Mouse (Mus musculus) midbrain, embryonic 10.5 days (tissue): ENCODE measurements around the gene Nop10. TPM values are rescaled to one million over a fixed set of nuclear protein-coding genes. Genes with fewer than 3 reads are reported as not detected.

ENCODE experiments used
- DNase-seq: peaks from one replicate; pipeline ENCODE4 v3.0.0-alpha.2; 2017; ENCODE audit warnings: low spot score
- H3K27ac ChIP-seq: fragments of 300-500 bp; sonication (generic); replicated peaks from 2 replicates; pipeline ENCODE4 v1.5.1; 2016; ENCODE audit warnings: mild to moderate bottlenecking
- H3K27me3 ChIP-seq: fragments of 300-500 bp; sonication (generic); 2 replicates; pipeline ENCODE4 v1.6.1; 2016; ENCODE audit warnings: low read depth, mild to moderate bottlenecking; ENCODE audit not compliant: poor library complexity, severe bottlenecking
- H3K36me3 ChIP-seq: fragments of 300-500 bp; sonication (generic); 2 replicates; pipeline ENCODE4 v1.6.1; 2016; ENCODE audit warnings: mild to moderate bottlenecking, moderate library complexity
- H3K4me1 ChIP-seq: fragments of 300-500 bp; sonication (generic); 2 replicates; pipeline ENCODE4 v1.6.1; 2016
- H3K4me3 ChIP-seq: fragments of 300-500 bp; sonication (generic); 2 replicates; pipeline ENCODE4 v1.5.1; 2016; ENCODE audit warnings: mild to moderate bottlenecking, moderate library complexity
- H3K9me3 ChIP-seq: fragments of 300-500 bp; sonication (generic); replicated peaks from 2 replicates; pipeline ENCODE4 v1.6.1; 2016; ENCODE audit warnings: mild to moderate bottlenecking
- WGBS: fragments of 180-500 bp; shearing (Covaris S2); methylation state at CpG from one replicate; pipeline ENCODE4 v1.1.7; 2016; 5-methylcytosine and 5-hydroxymethylcytosine counted together
- polyA plus RNA-seq: library from polyadenylated mRNA; unstranded; fragments of >200 nt; fragmentation: Nextera tagmentation; extraction: Ambion mirVana; gene quantifications from 2 replicates; pipeline ENCODE4 v1.2.1, GENCODE M21; 2016

Gene Nop10
- polyA plus RNA-seq, 1 experiment from 2014 or later = 211 TPM

- peaks cover 10% of the 10 kb centered on the region for H3K4me1 ChIP-seq
- no peak overlapping the region for H3K4me3 ChIP-seq
- DNase-seq = no peak
- no peak overlapping the region for H3K27ac ChIP-seq
- peaks cover 5% of the 10 kb centered on the region for H3K27me3 ChIP-seq
- 89% methylated on average over 5 of the region's 5 CpGs for WGBS
- H3K36me3 ChIP-seq = peaks cover 27% of the 10 kb centered on the region
- no peaks in the 10 kb centered on the region for H3K9me3 ChIP-seq
These were observed 16.4 kb upstream of the Nop10 start for GRCm38 (mm10) chr2:112245307-112245706.

GRCm38 (mm10) chr2:112246193-112246592 lies 15.5 kb upstream of the Nop10 start:
- Histone ChIP-seq H3K9me3 (no peaks in the 10 kb centered on the region), H3K4me3 (no peak overlapping the region), H3K36me3 (peaks cover 27% of the 10 kb centered on the region), H3K27ac (no peak overlapping the region), H3K27me3 (peaks cover 2% of the 10 kb centered on the region), H3K4me1 (peaks cover 1% of the 10 kb centered on the region)
- no peak for DNase-seq
- 92% methylated on average over 6 of the region's 6 CpGs for WGBS

- 86% methylated on average over 10 of the region's 10 CpGs for WGBS
- no peaks in the 10 kb centered on the region for H3K9me3 ChIP-seq
These were observed 14.4 kb upstream of the Nop10 start for GRCm38 (mm10) chr2:112247323-112247722.

GRCm38 (mm10) chr2:112249780-112250453 lies 11.8 kb upstream of the Nop10 start:
- Histone ChIP-seq H3K4me1 (no peaks in the 10 kb centered on the region), H3K27me3 (no peaks in the 10 kb centered on the region), H3K4me3 (no peak overlapping the region), H3K27ac (no peak overlapping the region), H3K9me3 (no peaks in the 10 kb centered on the region), H3K36me3 (peaks cover 14% of the 10 kb centered on the region)
- no peak for DNase-seq
- WGBS = 92% methylated on average over 10 of the region's 10 CpGs

More at GRCm38 (mm10) chr2:112247323-112247722, 14.4 kb upstream of the Nop10 start:
- Histone ChIP-seq H3K27me3 (no peaks in the 10 kb centered on the region), H3K36me3 (peaks cover 27% of the 10 kb centered on the region), H3K4me1 (no peaks in the 10 kb centered on the region), H3K27ac (no peak overlapping the region), H3K4me3 (no peak overlapping the region)
- DNase-seq = no peak

- 75% methylated on average over 7 of the region's 7 CpGs for WGBS
- H3K36me3 ChIP-seq = no peaks in the 10 kb centered on the region
- no peak overlapping the region for H3K27ac ChIP-seq
- no peaks in the 10 kb centered on the region for H3K27me3 ChIP-seq
- no peaks in the 10 kb centered on the region for H3K9me3 ChIP-seq
- no peak overlapping the region for H3K4me3 ChIP-seq
- DNase-seq = no peak
- H3K4me1 ChIP-seq = no peaks in the 10 kb centered on the region
These were observed 6.8 kb upstream of the Nop10 start for GRCm38 (mm10) chr2:112254675-112255515.

- no peaks in the 10 kb centered on the region for H3K27me3 ChIP-seq
- no peaks in the 10 kb centered on the region for H3K36me3 ChIP-seq
- H3K9me3 ChIP-seq = no peaks in the 10 kb centered on the region
- no peak for DNase-seq
- peaks cover 14% of the 10 kb centered on the region for H3K4me1 ChIP-seq
- no peak within 1 kb of the TSS for H3K27ac ChIP-seq
- 75% methylated on average over 10 of the region's 10 CpGs for WGBS
- H3K4me3 ChIP-seq = no peak within 1 kb of the TSS
These were observed 2.3 kb upstream of the Nop10 start, which contains the start of gene Nutm1 for GRCm38 (mm10) chr2:112259241-112259962. Gene Nutm1 (minus strand): TSS chr2:112259291.

- H3K27ac ChIP-seq = peak overlapping the region; percentile 83
- no peaks in the 10 kb centered on the region for H3K9me3 ChIP-seq
- WGBS = 41% methylated on average over 4 of the region's 4 CpGs
- no peak for DNase-seq
- peaks cover 41% of the 10 kb centered on the region for H3K4me1 ChIP-seq
- H3K36me3 ChIP-seq = no peaks in the 10 kb centered on the region
- H3K4me3 ChIP-seq = peak overlapping the region; percentile 68
- H3K27me3 ChIP-seq = no peaks in the 10 kb centered on the region
These were observed 1.1 kb downstream of the Nop10 start for GRCm38 (mm10) chr2:112262779-112263295.

GRCm38 (mm10) chr2:112264364-112264763 lies 2.6 kb downstream of the Nop10 start:
- Histone ChIP-seq H3K27ac (no peak overlapping the region), H3K9me3 (no peaks in the 10 kb centered on the region), H3K27me3 (no peaks in the 10 kb centered on the region), H3K4me1 (peaks cover 43% of the 10 kb centered on the region), H3K36me3 (no peaks in the 10 kb centered on the region), H3K4me3 (no peak overlapping the region)
- no peak for DNase-seq
- 80% methylated on average over 4 of the region's 4 CpGs for WGBS

- Histone ChIP-seq H3K27me3 (no peaks in the 10 kb centered on the region), H3K9me3 (no peaks in the 10 kb centered on the region), H3K4me3 (peak within 1 kb of the TSS; percentile 85), H3K4me1 (peaks cover 43% of the 10 kb centered on the region), H3K27ac (peak within 1 kb of the TSS; percentile 95), H3K36me3 (no peaks in the 10 kb centered on the region)
- WGBS = under 1% methylated on average over 85 of the region's 85 CpGs
- DNase-seq = peak; percentile 93
These were observed 3.9 kb downstream of the Nop10 start, which contains the start of gene Slc12a6 for GRCm38 (mm10) chr2:112265448-112266241. Gene Slc12a6 (plus strand): TSS chr2:112265825.

- Histone ChIP-seq H3K4me1 (peaks cover 43% of the 10 kb centered on the region), H3K4me3 (peak within 1 kb of the TSS; percentile 85), H3K27ac (peak within 1 kb of the TSS; percentile 95), H3K36me3 (no peaks in the 10 kb centered on the region), H3K9me3 (no peaks in the 10 kb centered on the region), H3K27me3 (no peaks in the 10 kb centered on the region)
- 2% methylated on average over 11 of the region's 11 CpGs for WGBS
- peak; percentile 47 for DNase-seq
These were observed 4.5 kb downstream of the Nop10 start, which contains the start of gene Gm21985 for GRCm38 (mm10) chr2:112266242-112266592. Gene Gm21985 (plus strand): TSS chr2:112266314.

GRCm38 (mm10) chr2:112266780-112267179 lies 5.1 kb downstream of the Nop10 start:
- 76% methylated on average over 10 of the region's 10 CpGs for WGBS

More at GRCm38 (mm10) chr2:112266780-112267179, 5.1 kb downstream of the Nop10 start:
- Histone ChIP-seq H3K36me3 (no peaks in the 10 kb centered on the region), H3K4me3 (peak overlapping the region; percentile 85), H3K9me3 (no peaks in the 10 kb centered on the region), H3K27me3 (no peaks in the 10 kb centered on the region), H3K27ac (no peak overlapping the region), H3K4me1 (peaks cover 43% of the 10 kb centered on the region)
- no peak for DNase-seq
